Mouse (Mus musculus): ENCODE measurements around the gene Fgfr4.

GRCm38 (mm10) chr13:55162365-55162764 is 9.9 kb downstream of the Fgfr4 start:
- TF ChIP-seq CTCF (IDR thresholded peaks at IDR 0.05; ENCODE audit: borderline replicate concordance, insufficient read depth, low read depth, low read length) (no peak), POLR2A (IDR thresholded peaks at IDR 0.05; ENCODE audit: borderline replicate concordance, insufficient read depth, low read length) (no peak)

Measured in cerebellum, adult 2 months (tissue).